Mouse (Mus musculus) MEL (cell line): ENCODE measurements around the gene Wfs1. TPM values are rescaled to one million over a fixed set of nuclear protein-coding genes. Genes with fewer than 3 reads are reported as not detected.
A peak's percentile ranks its signal among the peaks of the same experiment; 100 is the strongest.

Experiments
- DNase-seq: peaks from one replicate; pipeline ENCODE4 v3.0.0; 2011; ENCODE audit warnings: low read depth, low spot score
- H3K27ac ChIP-seq: 2 replicates; pipeline ENCODE4 v1.5.1; 2012; ENCODE audit warnings: low read depth, mild to moderate bottlenecking, control low read depth, low read length, moderate library complexity; ENCODE audit not compliant: control insufficient read depth
- H3K27me3 ChIP-seq, 2 experiments: fragments of 150-350 bp in 1 of 2; sonication (generic) in 1 of 2; 2 replicates each; pipeline ENCODE4 v1.6.1; 2012; ENCODE audit warnings: low read length in 2 of 2, mild to moderate bottlenecking in 2 of 2, improper control_type of control experiment in 1 of 2, moderate library complexity in 1 of 2; ENCODE audit not compliant: insufficient read depth in 2 of 2, control insufficient read depth in 1 of 2
- H3K36me3 ChIP-seq, 2 experiments: 2 replicates each; pipeline ENCODE4 v1.6.1; 2012 to 2014; ENCODE audit warnings: low read length in 2 of 2, improper control_type of control experiment in 1 of 2, inconsistent platforms in 1 of 2, mild to moderate bottlenecking in 1 of 2; ENCODE audit not compliant: insufficient read depth in 2 of 2, control insufficient read depth in 1 of 2
- H3K4me1 ChIP-seq, 2 experiments: fragments of 150-350 bp in 1 of 2; sonication (generic) in 1 of 2; 2 replicates each; pipeline ENCODE4 v1.6.1; 2012; ENCODE audit warnings: low read length in 2 of 2, improper control_type of control experiment in 1 of 2, mild to moderate bottlenecking in 1 of 2; ENCODE audit not compliant: insufficient read depth in 2 of 2, control insufficient read depth in 1 of 2
- H3K4me3 ChIP-seq, 2 experiments: fragments of 150-350 bp in 1 of 2; sonication (generic) in 1 of 2; 2 replicates each; pipeline ENCODE4 v1.5.1; 2012; ENCODE audit warnings: low read depth in 2 of 2, low read length in 2 of 2, mild to moderate bottlenecking in 2 of 2, moderate library complexity in 2 of 2, control low read depth in 1 of 2, improper control_type of control experiment in 1 of 2; ENCODE audit not compliant: control insufficient read depth in 1 of 2, insufficient read depth in 1 of 2
- H3K79me2 ChIP-seq: 2 replicates; pipeline ENCODE4 v1.6.1; 2012; ENCODE audit warnings: mild to moderate bottlenecking, low read length, moderate library complexity; ENCODE audit not compliant: control insufficient read depth, poor library complexity, insufficient read depth
- H3K9ac ChIP-seq: 2 replicates; pipeline ENCODE4 v1.6.1; 2012; ENCODE audit warnings: low read depth, mild to moderate bottlenecking, control low read depth, low read length, moderate library complexity; ENCODE audit not compliant: control insufficient read depth, poor library complexity, severe bottlenecking
- H3K9me3 ChIP-seq: fragments of 150-350 bp; sonication (generic); replicated peaks from 2 replicates; pipeline ENCODE4 v1.6.1; 2012; ENCODE audit warnings: mild to moderate bottlenecking, low read length, improper control_type of control experiment, moderate library complexity; ENCODE audit not compliant: insufficient read depth
- CTCF ChIP-seq, 3 experiments: IDR thresholded peaks in 2 of 3; conservative IDR thresholded peaks in 1 of 3; 2 replicates each; pipeline ENCODE4 v1.5.1; 2011 to 2012; ENCODE audit warnings: low read length in 3 of 3, low read depth in 2 of 3, mild to moderate bottlenecking in 2 of 3, improper control_type of control experiment in 1 of 3, inconsistent platforms in 1 of 3, mixed read lengths in 1 of 3, moderate library complexity in 1 of 3; ENCODE audit not compliant: control insufficient read depth in 1 of 3, insufficient read depth in 1 of 3, poor library complexity in 1 of 3, severe bottlenecking in 1 of 3
- HCFC1 ChIP-seq: IDR thresholded peaks from 2 replicates; pipeline ENCODE4 v1.6.1; 2012; ENCODE audit warnings: low read depth, mild to moderate bottlenecking, inconsistent platforms, low read length, improper control_type of control experiment, moderate library complexity
- MEF2A ChIP-seq: IDR thresholded peaks from 2 replicates; pipeline ENCODE4 v1.6.1; 2014; ENCODE audit warnings: low read depth, mild to moderate bottlenecking, inconsistent platforms, low read length, improper control_type of control experiment; ENCODE audit not compliant: poor library complexity, insufficient replicate concordance, severe bottlenecking; ENCODE audit errors: extremely low read depth
- MYC ChIP-seq: IDR thresholded peaks from 2 replicates; pipeline ENCODE4 v1.6.1; 2011; ENCODE audit warnings: low read depth, mild to moderate bottlenecking, low read length, improper control_type of control experiment, moderate library complexity
- NELFE ChIP-seq: IDR thresholded peaks from 2 replicates; pipeline ENCODE4 v1.6.1; 2011; ENCODE audit warnings: low read depth, low read length, improper control_type of control experiment
- NRF1 ChIP-seq: IDR thresholded peaks from 2 replicates; pipeline ENCODE4 v1.6.1; 2014; ENCODE audit warnings: low read depth, mild to moderate bottlenecking, inconsistent platforms, low read length, improper control_type of control experiment, moderate library complexity; ENCODE audit not compliant: poor library complexity, insufficient read depth, severe bottlenecking
- RAD21 ChIP-seq: IDR thresholded peaks from 2 replicates; pipeline ENCODE4 v1.6.1; 2011; ENCODE audit warnings: mild to moderate bottlenecking, low read depth, low read length, improper control_type of control experiment
- RCOR1 ChIP-seq: IDR thresholded peaks from 2 replicates; pipeline ENCODE4 v1.6.1; 2012; ENCODE audit warnings: low read depth, mild to moderate bottlenecking, inconsistent platforms, low read length, improper control_type of control experiment
- SMC3 ChIP-seq: IDR thresholded peaks from 2 replicates; pipeline ENCODE4 v1.6.1; 2011; ENCODE audit warnings: low read depth, low read length, improper control_type of control experiment
- ZKSCAN1 ChIP-seq: IDR thresholded peaks from 2 replicates; pipeline ENCODE4 v1.6.1; 2012; ENCODE audit warnings: low read depth, mild to moderate bottlenecking, inconsistent platforms, low read length, improper control_type of control experiment, moderate library complexity
- ZMIZ1 ChIP-seq: IDR thresholded peaks from 2 replicates; pipeline ENCODE4 v1.6.1; 2012; ENCODE audit warnings: low read depth, mild to moderate bottlenecking, inconsistent platforms, low read length, improper control_type of control experiment, moderate library complexity
- polyA plus RNA-seq, 2 experiments: library from polyadenylated mRNA; stranded (reverse) in 1 of 2; unstranded in 1 of 2; fragments of >175 nt in 1 of 2; fragments of >200 nt in 1 of 2; gene quantifications; 2 replicates each; pipeline versions ENCODE4 v1.2.1 to v1.2.4; 2012; ENCODE audit warnings: low replicate concordance in 2 of 2, low read depth in 1 of 2; ENCODE audit not compliant: insufficient read length in 2 of 2, insufficient read depth in 1 of 2, missing spikeins in 1 of 2
- total RNA-seq: library from RNA; depleted of rRNA; stranded (reverse); fragments of 300-350 nt; gene quantifications from 2 replicates; pipeline ENCODE4 v1.2.3, GENCODE M21; 2012

Wfs1 gene
- total and polyA plus RNA-seq, 3 experiments = not detected

DNA sequence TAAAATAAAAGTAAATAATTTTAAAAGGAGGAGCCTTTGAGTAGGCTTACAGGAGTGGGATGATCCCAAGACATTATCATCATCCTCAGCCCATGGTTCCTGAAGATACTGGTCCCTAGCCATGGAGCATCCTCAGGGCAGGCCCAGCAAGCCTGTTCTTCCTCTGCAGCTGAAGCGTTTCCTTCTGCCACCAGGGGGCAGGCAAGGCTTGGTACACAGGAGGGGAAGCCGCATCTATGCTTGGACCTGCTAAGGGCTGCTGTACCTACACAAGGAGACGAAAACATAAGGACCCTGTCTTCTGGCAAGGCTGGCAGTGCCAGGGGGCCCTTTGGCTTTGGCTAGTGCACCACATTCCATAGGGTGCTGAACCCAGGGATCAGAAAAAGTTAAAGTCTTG, 40.2 kb downstream of the Wfs1 start:
- Histone ChIP-seq H3K27ac (no peak overlapping the region), H3K27me3 (no peaks in the 10 kb centered on the region), H3K79me2 (no peaks in the 10 kb centered on the region), H3K9me3 (no peaks in the 10 kb centered on the region; the same call in 1 of the 2 replicates), H3K4me1 (no peaks in the 10 kb centered on the region), H3K36me3 (no peaks in the 10 kb centered on the region), H3K9ac (no peak overlapping the region), H3K4me3 (no peak overlapping the region)
- TF ChIP-seq ZMIZ1 (no peak), SMC3 (peak; percentile 16; the same call in 1 of the 2 replicates), MEF2A (no peak), RCOR1 (no peak), RAD21 (peak; percentile 14; the same call in 1 of the 2 replicates), MYC (no peak), NELFE (no peak), CTCF (IDR thresholded peaks at IDR 0.05 in 2 of 3, conservative IDR thresholded peaks at IDR 0.05 in 1 of 3; ENCODE audit: control insufficient read depth in 1 of 3, insufficient read depth in 1 of 3, low read depth in 2 of 3, low read length in 3 of 3, poor library complexity in 1 of 3, severe bottlenecking in 1 of 3) (peak; percentile 22 to 58 (median 32); a peak in 4 of 6 replicates), ZKSCAN1 (no peak)
- peak; percentile 10 for DNase-seq

- Histone ChIP-seq H3K4me1 (no peaks in the 10 kb centered on the region), H3K27ac (no peak overlapping the region), H3K27me3 (no peaks in the 10 kb centered on the region), H3K9me3 (no peaks in the 10 kb centered on the region; the same call in 1 of the 2 replicates), H3K4me3 (no peak overlapping the region), H3K9ac (no peak overlapping the region), H3K79me2 (no peaks in the 10 kb centered on the region), H3K36me3 (no peaks in the 10 kb centered on the region)
- DNase-seq = peak; percentile 11
- TF ChIP-seq HCFC1 (no peak), CTCF (IDR thresholded peaks at IDR 0.05 in 2 of 3, conservative IDR thresholded peaks at IDR 0.05 in 1 of 3; ENCODE audit: control insufficient read depth in 1 of 3, insufficient read depth in 1 of 3, low read depth in 2 of 3, low read length in 3 of 3, poor library complexity in 1 of 3, severe bottlenecking in 1 of 3) (peak; percentile 24 to 62 (median 54); a peak in 5 of 6 replicates)
Measured at GRCm38 (mm10) chr5:36946445-36946844, 42.6 kb downstream of the Wfs1 start.

DNA sequence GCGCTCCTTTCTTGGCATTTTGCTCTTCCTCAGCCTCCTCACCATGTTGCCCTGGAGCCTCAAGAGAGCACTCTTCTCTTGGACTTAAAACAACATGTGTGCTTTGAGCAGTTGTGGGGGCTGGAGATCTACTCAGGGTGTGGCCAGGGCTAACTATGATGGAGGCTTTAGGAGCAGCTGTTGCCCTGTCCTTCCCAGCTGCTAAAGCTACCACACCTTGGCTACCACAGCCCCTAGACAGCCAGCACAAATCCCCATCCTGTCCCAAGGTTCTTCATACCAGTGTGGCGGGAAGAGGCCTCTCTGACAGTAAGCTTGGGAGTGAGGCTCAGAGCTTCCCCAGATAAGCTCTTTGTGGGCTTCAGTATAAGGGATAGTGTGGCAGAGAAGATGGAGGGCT, 43.3 kb downstream of the Wfs1 start:
- Histone ChIP-seq H3K36me3 (no peaks in the 10 kb centered on the region), H3K4me1 (no peaks in the 10 kb centered on the region), H3K27ac (no peak overlapping the region), H3K27me3 (no peaks in the 10 kb centered on the region), H3K9me3 (no peaks in the 10 kb centered on the region; the same call in 1 of the 2 replicates), H3K79me2 (no peaks in the 10 kb centered on the region), H3K4me3 (no peak overlapping the region), H3K9ac (no peak overlapping the region)
- no peak for DNase-seq
- TF ChIP-seq HCFC1 (no peak), NRF1 (no peak)
